Mouse (Mus musculus): ENCODE measurements at regions not wholly inside any gene's neighbourhood (a gene's known extent, or its start where the extent isn't known, plus 50 kb on each side); places are given as distances from the start of the nearest gene placed in this dataset.
"Not testable (repeated sequence)": the region's sequence is repeated elsewhere in the genome, so short reads cannot be mapped to it uniquely, and the experiment has no call there.

DNA sequence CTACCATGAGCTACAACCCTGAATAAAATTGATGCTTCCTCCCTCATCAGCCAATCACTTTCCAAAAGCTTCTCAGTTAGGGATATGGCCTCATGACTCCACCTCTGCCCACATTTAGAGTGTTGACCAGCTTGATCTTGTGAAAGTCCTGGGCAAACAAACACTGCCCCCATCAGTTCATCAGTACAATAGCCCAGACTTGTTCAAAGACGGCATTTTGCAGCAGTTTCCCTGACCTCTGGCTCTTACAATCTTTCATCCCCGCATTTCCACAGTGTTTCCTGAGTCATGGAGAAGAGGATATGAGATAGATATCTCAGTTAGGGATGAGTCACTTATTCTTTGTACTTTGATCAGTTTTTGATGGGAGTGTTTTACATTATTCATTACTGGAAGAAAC, 203.5 kb upstream of the Asrgl1 start:
- not testable (repeated sequence) for DNase-seq

DNA sequence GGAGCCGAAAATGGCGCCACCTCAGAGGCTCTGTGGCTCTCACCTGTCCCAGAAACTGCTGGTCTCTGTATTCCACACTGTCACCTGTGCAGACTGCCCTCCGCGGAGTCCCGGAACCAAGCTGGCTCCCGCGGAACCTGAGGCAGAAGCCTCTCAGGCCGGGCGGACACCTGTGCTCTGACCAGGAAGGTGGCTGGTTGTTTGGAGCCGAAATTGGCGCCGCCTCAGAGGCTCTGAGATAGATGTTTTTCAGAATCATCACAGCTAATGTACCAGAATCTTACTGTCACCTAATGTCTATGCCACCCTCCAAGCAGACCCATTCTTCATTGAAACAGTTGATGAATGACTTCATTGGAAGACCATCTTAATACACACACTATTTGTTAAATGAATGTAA, 202.0 kb upstream of the Asrgl1 start:
- DNase-seq, result not testable (repeated sequence)

DNA sequence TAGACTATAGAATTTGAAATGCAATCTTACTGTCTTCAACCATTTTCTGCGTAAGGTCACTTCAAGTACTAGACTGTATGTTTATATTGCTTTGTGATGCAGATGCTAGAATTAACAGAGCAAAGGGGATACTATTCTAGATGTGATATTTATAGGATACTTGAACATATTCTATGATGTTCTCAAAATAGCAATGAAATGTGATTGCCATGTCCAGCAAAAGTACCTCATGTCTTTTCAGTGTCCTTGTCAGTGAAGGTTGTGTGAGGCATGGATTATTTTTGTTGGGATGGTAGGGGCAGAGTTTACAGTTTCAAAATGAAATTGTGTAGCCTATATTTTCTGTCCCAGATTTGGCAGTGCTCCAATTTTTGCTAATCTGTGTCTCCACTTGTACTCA, 182.5 kb upstream of the Asrgl1 start:
- DNase-seq, result not testable (repeated sequence)

DNA sequence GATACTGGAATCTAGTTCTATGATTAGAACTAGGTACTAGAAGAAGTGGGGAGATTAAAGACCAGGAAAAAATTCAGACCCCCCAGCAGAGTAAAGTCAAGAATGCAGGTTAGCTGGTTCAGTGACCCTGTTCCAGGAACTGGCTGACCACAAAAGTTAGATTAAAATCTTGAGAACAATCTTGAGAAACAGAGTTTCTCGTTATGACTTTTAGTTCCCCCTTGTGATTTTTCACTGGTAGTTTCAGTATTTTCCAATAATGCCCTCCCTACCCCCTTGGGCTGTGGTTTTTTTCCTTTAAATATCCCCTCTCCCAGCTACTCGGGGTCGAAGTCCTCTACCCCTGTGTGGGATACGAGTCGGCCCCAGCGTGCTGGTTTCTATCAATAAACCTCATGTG, 180.7 kb upstream of the Asrgl1 start:
- DNase-seq, result not testable (repeated sequence)

DNA sequence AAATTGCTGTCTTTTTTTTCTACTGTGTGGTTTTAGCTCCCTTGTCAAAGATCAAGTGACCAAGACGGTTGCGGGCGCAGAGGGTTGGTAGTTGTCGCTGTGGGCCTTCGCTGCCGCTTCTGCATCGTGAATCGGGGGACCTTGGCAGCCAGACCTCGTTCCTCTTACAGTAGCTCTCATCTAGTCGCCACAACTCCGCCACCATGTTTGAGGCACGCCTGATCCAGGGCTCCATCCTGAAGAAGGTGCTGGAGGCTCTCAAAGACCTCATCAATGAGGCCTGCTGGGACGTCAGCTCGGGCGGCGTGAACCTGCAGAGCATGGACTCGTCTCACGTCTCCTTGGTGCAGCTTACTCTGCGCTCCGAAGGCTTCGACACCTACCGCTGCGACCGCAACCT, 147.7 kb upstream of the Asrgl1 start:
- peak; percentile 36 for DNase-seq

DNA sequence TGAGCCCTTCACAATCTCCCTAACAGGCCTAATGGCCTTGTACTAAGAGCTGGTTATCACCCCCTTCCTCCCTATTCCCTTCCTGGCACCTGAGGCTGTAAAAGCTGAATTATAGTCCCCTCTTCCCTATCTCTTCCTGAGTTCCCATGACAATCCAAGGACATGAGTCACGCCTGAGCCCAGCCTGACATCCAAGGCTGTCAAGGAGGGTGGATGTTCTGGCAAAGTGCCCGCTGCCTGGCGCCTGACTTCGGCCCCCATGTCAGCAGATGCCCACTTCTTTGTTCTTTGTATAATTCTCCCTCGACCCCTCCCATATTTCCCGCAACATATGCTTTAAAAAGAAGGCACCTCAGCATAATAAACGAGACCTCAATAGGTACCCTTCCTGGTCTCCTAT, 99.2 kb upstream of the Asrgl1 start:
- DNase-seq, result not testable (repeated sequence)

Data from right cerebral cortex, postnatal 25 days (tissue).